Mouse (Mus musculus): ENCODE results near the gene Adam12.

The Adam12 gene

DNA sequence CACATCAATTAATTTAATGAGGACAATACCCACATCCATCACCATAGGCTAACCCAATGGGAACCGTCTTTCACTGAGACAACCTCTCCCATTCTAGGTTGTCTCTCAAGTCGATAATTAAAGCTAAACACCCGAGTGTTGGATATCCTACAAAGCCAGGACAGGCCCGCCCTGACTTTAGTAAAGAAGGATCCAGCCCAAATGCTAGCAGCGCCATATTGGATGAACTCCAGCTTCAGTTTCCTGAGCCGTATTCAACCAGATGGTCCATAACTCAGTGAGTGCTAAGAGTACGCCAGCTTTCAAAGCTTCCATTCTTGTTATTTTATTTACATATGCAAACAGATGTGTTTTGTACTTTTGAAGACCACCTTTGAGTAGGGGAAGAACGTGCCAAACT, 81.6 kb downstream of the Adam12 start:
- no peak for DNase-seq (ENCODE audit: low spot score in 2 of 2)

DNA sequence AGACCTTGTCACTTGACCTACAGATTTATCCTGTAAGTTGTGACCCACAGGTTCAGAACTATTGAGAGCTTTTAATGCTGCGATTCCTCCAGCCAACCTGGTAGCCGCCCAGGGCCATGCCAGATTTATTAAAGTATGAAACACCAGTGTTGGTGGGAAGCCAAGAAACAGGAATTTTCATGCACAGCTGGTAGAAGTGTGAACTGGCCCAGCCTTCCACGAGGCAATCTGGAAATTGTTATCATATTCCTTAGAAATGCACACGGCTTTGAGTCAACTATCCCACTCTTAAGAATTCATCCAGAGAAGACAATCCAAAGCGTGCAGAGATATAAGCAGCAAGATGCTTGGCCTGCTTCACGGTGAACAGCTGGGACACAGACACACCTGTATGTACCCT, 82.6 kb downstream of the Adam12 start:
- no peak for DNase-seq (ENCODE audit: low spot score in 2 of 2)

DNA sequence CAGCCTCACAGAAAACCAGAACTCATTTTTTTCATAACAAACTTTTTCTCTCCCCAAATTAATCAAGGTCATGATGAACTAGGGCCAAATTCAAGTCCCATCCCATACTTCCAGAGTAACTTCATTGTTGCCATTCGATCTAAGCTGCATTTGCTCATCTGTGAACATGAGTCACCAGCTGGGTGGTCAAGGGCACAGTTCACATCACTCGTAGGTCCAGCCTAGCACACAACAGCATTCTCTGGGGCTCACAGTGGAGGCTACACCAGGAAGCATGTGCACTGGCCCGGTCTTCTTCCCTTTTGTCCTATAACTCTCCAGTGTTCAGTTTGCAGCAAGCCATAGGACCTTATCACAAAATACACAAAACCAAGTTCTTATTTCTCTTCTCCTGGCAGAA, 84.4 kb downstream of the Adam12 start:
- DNase-seq (ENCODE audit: low spot score in 2 of 2): no peak

DNA sequence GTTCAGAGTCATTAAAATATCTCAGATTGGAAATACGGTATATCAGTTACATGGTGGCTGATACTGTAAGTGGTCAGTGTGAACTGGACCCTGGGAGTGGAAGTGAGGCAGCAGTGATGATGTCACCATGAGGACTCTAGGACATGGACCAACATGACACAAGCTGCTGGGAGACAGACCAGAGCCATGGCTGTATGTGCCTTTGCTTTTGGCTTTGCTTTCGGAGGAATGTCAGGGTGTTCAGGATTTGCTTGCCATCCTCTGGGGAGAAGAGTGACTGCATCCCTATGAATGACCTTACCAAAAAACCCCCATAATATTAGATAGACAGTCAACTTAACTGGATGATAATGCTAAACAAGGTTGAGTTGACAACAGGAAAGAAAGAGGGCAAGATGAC, 85.1 kb downstream of the Adam12 start:
- DNase-seq (ENCODE audit: low spot score in 2 of 2): no peak

DNA sequence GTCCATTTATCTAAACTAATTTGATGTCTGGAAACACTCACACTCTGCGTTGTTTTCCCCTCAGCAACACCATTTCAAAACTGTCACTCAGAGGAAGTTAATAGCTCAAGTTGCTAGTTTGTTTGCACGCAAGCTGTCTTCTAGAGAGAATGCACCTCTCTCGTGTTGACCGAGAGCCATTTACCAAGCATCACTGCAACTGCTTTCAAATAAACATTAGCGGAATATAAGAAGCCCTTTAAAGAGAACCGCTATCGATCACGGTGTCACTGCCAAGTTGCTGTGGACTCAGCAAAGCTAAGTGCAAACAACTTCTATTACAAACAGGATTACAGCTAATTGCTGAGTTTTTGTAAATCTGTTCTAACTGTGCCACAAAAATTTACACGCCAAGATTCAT, 87.8 kb downstream of the Adam12 start:
- no peak for DNase-seq (ENCODE audit: low spot score in 2 of 2)

DNA sequence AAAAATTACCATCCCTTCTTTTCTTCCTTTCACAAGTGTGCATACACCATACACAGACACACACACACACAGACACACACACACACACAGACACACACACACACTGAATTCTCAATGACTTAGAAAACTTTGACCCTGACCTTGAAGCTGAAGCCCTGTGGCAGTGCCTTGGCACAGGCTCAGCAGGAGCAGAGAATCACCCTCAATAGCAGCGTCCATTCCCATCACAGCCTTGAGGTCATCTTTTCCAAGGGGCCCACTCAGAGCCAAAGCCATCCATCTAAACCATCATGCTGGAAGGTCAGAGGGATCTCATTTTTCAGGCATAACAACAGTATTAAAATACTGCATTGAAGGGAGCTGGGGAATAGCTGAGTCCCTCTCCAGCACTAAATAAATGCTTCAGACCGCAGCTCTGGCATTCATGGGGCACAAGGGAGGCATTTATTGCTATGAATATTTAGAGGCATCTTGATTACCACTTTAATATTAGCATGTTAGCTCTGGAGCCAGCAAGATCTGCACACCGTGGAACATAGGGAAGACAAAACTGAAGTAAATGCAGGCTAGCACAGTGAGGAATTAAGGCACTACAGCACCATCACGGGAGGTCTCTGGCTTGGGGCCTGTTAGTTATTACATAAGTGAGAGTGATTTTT, 92.5 kb downstream of the Adam12 start:
- DNase-seq (ENCODE audit: low spot score in 2 of 2): no peak

DNA sequence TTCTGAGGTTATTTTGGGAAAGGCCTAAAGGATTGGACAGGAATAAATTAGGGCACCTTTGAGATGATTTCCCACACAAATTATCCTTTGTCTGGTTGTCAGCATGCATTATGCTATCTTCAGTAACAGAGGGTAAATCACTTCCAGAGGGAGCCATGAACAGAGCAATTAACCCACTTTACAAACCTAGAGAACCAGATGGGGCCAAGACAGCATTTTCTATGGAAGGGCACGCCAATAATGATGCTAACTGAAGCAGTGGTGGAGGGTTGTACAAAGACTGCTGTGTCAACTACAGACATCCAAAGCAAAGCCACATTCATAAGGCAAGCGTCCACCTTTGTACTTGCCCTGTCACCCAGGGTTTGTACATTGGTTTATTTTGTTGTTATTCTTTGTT, 99.6 kb downstream of the Adam12 start:
- no peak for DNase-seq (ENCODE audit: low spot score in 2 of 2)

DNA sequence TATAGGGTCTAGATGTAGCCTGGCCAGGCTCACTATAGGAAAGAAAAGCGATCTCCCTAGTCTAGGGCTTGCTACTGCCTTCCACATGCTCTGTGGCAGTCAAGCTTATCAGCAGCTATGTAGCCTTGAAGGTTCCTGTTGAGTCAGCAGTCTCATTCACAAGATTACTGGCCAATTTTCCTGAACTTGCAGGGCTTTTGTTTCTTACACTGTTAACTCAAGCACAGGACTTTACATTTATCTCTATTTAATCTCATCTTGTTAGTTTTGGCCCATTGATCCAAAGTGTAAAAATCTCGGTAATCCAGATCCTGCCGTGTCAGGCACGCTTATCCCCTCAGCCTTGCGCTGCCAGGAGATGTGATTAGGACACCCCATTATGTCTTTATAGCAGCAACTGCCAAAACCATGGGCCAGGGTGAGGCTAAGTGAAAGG, 103.8 kb downstream of the Adam12 start:
- DNase-seq (ENCODE audit: low spot score in 2 of 2): no peak

DNA sequence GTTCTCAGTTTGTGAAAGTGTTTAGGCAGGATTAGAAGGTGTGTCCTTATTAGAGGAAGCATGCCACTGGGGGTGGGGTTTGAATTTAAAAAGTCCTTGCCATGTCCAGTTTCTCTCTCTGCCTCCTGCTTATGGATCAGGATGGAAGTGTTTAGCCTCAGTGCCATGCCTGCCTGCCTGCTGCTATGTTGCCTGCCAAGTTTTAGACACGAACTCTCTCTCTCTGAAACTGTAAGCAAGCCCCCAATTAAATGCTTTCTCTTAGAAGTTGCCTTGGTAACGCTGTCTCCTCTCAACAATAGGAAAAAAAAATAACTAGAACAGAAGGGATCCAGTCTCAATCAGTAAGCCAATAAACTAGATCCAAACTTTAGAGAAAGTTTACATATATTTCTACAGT, 110.5 kb downstream of the Adam12 start:
- no peak for DNase-seq (ENCODE audit: low spot score in 2 of 2)

DNA sequence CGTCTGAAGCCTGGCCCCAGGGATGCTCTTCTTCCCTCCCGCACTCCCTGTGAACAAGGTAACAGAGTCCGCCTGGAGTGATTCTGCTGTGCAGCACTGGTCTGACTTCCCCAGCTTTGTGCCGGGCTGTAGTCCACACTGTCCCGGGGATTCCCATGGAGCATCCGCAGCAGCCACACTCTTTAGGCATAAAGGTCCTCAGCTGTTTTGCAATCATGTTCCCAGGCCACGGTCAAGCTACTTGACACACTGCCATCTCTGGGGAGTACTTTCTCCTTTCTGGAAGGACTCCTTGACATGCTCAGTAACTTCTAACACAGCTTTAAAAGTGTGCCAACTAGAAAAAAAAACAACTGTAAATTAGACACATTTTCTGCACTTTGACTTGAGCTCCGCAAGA, 116.5 kb downstream of the Adam12 start:
- DNase-seq (ENCODE audit: low spot score in 2 of 2): no peak

DNA sequence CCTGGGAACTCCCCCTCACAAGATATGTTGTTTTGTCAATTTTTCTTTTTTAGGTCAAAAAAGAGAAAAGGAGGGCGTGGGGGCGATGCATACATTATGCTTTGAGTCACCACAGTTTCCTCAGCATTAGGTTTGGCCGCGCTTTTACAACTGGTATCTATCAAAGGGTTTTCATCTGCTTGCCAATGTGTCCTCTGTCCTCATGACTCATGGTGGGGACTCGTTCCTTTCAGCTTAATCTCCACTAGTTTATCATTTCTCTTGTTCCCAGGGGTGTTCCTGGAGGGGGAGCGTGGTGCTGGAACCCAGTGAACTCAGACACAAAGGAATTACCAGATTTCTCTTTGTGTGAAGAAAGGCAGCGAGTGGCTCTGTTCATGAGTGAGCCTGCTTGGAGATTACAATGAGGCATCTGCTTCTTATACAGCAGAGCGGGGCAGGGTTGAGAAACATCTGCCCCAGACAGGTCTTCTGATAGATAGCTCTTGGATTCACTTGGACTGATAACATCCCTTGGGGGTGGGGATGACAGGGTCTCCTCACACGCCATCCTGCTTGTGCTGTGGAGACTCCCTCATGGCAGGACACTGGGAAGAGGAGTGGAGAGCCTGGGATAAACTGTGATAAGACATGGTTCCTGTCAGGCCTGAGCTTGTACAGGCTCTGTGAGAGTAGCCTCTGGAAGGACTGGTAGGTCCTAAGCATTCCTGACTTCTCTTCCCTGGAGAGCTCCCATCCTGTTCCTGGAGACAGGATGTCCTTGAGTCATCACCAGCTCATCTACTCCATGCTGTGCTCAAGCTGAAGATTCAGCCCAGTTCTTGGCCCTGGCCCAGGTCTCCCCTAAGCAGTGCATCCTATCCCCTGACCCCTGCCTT, 117.4 kb downstream of the Adam12 start:
- no peak for DNase-seq (ENCODE audit: low spot score in 2 of 2)

DNA sequence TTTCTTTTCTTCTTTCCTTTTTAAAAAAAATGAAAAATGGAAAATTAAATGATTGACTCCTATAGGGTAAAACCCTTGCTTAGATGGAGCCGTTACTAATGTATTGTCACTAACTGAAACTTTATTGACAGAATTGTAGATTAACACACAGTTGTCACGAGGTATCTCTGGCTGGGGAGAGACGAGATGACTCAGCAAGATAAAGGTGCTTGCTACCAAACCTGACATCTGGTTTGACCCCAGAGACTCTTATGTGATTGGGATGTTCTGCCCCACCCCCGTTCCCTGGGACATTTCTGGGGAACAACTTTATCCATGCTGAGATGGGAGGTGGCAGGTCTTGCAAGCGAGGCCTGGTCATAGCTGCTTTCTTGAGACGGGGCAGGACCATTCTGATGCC, 118.1 kb downstream of the Adam12 start:
- DNase-seq (ENCODE audit: low spot score in 2 of 2): no peak

DNA sequence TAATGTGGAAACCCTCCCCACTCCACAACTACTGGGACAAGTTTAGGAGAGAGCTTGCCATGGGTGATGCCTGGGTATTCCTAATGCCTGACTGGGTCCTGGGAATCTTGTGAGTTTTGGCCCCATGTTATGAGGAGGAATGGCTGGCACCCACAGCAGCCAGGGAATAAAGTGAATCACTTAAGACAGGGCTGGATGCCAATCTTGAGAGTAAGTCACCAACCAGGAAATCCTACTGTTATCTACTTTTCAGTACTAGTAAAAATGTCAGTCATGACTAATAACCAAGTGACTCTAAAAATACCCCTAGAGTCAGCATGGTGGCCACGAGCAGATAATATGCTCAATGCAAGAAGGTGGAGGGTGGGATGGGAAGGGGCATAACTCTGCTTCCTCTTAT, 121.8 kb downstream of the Adam12 start:
- no peak for DNase-seq (ENCODE audit: low spot score in 2 of 2)

DNA sequence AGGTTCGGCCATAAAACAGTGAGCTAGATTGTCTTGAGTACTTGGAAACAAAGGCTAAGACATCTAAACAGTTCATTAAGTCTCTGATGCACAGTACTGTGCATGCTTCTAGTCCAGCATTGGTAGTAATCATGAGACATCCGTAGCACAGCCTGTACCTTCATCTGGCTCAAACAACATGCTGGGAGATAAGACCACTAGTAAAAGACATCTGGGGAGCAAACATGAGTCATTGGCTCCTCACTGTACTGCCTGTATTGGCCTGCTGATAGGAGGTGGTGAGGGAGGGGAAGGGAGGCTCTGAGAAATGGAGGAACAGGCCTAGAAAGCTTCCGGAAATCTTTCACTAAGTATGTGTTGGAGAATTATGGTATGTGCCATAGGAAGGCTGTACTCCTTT, 124.1 kb downstream of the Adam12 start:
- DNase-seq (ENCODE audit: low spot score in 2 of 2): no peak

DNA sequence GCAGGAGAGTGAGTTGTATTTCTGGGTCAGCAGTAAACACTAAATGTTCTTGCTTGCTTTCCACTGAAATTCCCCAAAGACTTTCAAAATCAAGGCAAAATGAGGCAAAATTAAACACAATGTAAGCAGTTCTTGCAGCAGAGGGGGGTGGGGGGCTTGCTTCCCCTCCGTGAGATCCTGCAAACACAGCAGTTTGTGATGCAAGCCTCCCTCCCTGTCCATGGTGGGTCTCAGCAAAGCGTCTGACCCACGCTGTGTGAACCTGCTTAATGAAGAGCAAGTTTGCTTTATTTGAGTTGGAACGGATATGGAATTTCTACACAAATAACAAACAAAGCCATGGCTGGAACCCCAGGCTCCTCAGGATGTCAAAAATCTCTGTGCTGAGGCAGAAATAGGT, 132.9 kb downstream of the Adam12 start:
- DNase-seq (ENCODE audit: low spot score in 2 of 2): no peak

DNA sequence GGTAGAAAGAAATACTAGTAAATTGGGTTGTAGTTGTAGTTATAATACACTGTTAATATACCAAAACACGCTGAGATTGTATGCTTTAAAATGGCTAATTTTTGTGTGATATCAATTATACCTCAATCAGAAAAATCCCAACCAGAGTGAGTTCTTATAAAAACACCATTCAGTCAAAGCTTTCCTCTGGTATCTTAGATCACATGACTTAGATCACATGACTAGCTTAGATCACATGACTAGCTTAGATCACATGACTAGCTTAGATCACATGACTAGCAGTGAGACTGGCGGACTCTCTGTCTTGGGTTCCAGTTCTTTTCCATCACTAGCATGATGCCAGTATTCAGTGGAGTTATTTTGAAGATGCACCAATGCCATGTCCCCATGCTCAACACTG, 134.1 kb downstream of the Adam12 start:
- no peak for DNase-seq (ENCODE audit: low spot score in 2 of 2)

DNA sequence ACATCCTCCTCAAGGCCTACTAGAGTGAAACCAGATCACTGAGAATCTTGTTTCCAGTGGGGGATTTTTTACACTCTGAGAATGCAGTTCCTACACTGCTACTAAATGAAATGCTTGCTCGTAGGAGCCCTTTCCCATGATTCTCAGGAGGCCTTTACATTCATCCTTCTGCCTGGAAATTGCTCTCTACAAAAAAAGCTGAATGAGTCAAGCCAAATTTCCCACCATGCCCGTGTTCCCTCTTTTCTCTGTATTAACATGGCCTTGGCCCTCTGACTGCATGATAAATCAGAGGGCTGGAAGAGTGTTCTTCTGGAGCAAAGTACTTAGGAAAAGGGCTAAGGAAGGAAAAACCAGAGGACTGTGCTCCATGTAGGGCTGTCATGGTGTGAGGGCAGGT, 138.1 kb downstream of the Adam12 start:
- DNase-seq (ENCODE audit: low spot score in 2 of 2): no peak

DNA sequence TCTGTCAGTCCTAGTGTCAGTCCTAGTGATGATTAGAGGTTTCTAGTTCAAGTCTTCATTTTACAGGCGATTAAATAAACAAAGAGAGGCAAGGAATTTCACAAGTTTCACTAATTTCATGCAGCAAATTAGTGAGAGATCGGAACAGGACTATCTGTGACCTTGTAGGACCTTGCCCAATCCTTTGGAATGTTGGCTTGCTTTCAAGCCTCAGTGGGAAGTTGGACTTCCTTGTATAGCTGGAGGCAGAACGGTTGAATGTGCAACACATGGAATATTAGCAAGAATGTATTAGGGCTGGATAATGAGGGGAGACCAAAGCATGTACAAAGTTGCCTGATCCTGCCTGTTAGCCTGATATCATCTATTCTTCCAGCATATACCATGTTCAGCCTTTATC, 141.2 kb downstream of the Adam12 start:
- no peak for DNase-seq (ENCODE audit: low spot score in 2 of 2)

DNA sequence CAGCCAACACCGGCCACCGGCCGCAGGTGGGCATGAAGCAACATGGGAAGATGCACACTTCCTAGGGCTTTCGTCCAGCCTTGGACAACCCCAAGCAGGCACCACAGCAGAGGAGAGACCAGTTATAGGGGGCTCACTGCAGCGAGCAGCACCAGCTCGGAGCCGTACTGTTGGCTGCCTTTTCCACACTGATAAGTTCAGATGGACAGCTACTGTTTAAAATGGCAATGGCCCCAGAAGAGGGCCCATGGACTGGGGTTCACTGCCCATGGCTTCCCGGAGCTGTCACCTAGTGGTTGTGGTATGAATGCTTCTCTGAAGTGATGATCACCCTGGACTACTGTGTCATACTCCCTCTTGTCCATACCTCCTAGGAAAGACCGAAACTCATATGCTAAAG, 141.7 kb downstream of the Adam12 start:
- DNase-seq (ENCODE audit: low spot score in 2 of 2): no peak

DNA sequence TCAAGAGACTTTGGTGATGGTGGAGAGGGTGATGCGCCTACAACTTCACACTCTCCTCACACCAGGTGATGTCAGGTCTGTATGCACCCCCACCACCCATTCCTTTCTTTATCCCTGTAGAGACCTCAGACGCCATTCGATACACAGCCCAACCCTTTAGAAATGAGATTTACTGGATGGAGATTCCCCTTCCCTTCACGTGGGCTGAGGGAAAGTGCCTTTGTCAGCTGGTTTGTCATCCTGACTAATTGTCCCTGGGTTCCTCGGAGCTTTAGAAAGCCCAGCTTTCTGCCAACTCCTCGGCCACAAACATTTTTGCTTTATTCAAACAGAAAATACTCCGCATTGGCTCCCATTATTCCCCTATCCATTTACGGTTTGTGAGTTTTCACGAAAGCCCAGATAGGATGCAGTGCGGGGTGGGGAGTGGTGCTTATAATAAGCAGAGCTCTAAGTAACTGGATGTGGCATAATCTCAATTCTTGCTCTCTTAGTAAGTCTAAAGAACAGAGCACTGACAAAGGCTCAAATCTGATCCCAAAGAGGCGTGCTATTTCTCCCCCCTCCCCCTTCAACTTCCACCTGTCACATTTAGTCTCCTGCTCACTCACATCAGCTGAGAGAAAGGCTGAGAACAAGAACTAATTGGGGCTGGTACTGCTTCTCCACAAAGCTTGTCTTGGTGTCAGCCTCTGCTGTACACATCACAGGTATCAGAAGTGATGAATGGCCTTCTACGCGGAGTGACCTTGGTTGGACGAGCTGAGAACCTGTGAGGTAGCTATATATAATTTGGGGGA, 143.2 kb downstream of the Adam12 start:
- DNase-seq (ENCODE audit: low spot score in 2 of 2): no peak

DNA sequence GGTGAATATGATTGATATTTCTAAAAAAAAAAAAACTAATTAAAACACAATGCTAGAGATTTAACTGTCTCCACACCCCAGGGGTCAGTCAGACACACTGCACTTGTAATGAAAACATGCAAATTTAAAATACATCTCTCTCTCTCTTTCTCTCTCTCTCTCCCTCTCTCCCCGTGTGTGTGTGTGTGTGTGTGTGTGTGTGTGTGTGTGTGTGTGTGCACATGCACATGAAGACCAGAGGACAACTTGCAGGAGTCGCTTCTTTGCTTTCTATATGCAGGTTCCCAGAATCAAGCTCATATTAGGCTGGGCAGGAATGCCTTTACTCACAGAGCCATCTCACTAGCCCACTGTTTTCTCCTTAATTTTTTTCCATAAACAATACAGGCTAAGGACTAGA, 146.6 kb downstream of the Adam12 start:
- no peak for DNase-seq (ENCODE audit: low spot score in 2 of 2)

DNA sequence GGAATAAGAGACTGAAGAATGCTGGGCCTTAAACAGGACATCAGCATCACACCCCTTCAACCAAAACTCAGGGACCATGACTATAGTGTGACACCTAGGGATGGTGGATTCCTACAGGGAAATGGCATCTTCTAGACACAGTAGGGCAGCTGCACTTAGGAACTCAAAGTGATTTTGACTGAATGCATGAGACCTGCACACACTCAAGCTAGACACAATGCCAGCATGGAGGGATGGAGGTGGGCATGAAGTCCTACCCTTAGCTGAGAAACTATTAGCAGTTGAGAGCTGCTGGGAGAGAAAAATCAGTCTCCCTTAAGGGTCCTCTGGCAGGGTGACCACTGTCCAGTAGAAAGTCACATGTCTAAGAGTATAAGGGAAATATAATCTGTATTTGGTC, 147.0 kb downstream of the Adam12 start:
- no peak for DNase-seq (ENCODE audit: low spot score in 2 of 2)

Data from right cerebral cortex, postnatal 10 days (tissue).